Mouse (Mus musculus) olfactory bulb, adult 2 months (tissue): ENCODE measurements around the gene Glud1. TPM values are rescaled to one million over a fixed set of nuclear protein-coding genes. Genes with fewer than 3 reads are reported as not detected.

Experiments used
- H3K27ac ChIP-seq: fragments of 200-500 bp; 2 replicates; pipeline ENCODE4 v1.5.1; 2012; ENCODE audit warnings: low read depth, low read length; ENCODE audit not compliant: insufficient read depth
- H3K4me1 ChIP-seq: fragments of 200-500 bp; 2 replicates; pipeline ENCODE4 v1.6.1; 2012; ENCODE audit warnings: low read length; ENCODE audit not compliant: control insufficient read depth, insufficient read depth
- H3K4me3 ChIP-seq: fragments of 200-500 bp; 2 replicates; pipeline ENCODE4 v1.5.1; 2012; ENCODE audit warnings: mild to moderate bottlenecking, low read depth, low read length, moderate library complexity; ENCODE audit not compliant: insufficient read depth
- CTCF ChIP-seq: fragments of 200-500 bp; IDR thresholded peaks from 2 replicates; pipeline ENCODE4 v1.5.1; 2012; ENCODE audit warnings: low read depth, mild to moderate bottlenecking, low read length, moderate library complexity; ENCODE audit not compliant: insufficient read depth
- POLR2A ChIP-seq: fragments of 200-500 bp; IDR thresholded peaks from 2 replicates; pipeline ENCODE4 v1.6.1; 2012; ENCODE audit warnings: mild to moderate bottlenecking, low read depth, low read length, moderate library complexity; ENCODE audit not compliant: insufficient read depth
- WGBS: fragments of 180-500 bp; shearing (Covaris S2); methylation state at CpG from one replicate; pipeline ENCODE4 v1.1.7; 2018; 5-methylcytosine and 5-hydroxymethylcytosine counted together
- polyA plus RNA-seq: library from polyadenylated mRNA; stranded (reverse); fragments of >200 nt; gene quantifications from 2 replicates; pipeline ENCODE4 v1.2.4, GENCODE M21; 2012; ENCODE audit warnings: low replicate concordance; ENCODE audit not compliant: missing spikeins, insufficient read depth, insufficient read length

The Glud1 gene
- polyA plus RNA-seq, 1 experiment, result 89.8 TPM

DNA sequence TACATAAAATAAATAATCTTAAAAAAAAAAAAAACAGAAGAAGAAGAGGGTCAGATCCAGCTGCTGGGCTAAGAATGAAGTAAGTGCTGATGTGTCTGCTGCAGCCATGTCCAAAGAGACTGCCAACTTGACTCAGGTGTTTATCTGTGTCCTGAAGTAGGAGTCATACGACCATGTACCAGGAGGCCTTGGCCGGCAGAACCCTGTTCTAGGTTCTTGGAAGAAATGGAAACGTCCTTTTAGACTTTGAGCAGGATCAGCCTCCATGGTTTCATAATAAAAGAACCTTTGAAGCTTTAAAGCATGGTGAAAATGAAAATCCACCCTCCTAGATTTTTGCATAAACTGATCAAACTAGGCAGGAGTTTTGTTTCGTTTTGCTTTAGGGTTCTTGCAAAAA, 43.9 kb downstream of the Glud1 start:
- Histone ChIP-seq H3K4me3 (no peak overlapping the region), H3K4me1 (peaks cover 17% of the 10 kb centered on the region), H3K27ac (no peak overlapping the region)
- TF ChIP-seq POLR2A (no peak), CTCF (no peak)
- 88% methylated on average over 4 of the region's 4 CpGs for WGBS

DNA sequence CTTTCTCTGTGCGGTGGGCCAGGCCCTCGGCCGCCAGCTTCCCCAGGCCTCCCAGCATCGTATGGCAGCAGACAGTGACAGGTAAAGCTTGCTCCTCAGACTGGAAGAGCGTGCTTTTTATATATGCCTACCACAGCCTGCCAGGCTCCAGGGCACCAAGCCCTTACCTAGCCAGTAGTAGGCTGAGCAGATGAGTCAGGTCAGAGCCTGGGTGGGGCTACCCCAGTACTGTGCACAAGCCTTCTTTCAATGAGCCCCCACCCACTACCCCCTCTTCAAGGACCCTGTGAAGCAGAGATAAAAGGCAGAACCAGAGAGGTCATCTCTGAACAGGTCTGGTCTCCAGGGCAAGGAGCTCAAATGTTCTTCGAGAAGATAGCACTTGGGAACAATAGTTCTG, 44.8 kb downstream of the Glud1 start, which contains the start of gene Fam25c:
Fam25c (minus strand) TSS at position 133 of the 400 bp plus-strand sequence.
- TF ChIP-seq CTCF (no peak), POLR2A (no peak)
- Histone ChIP-seq H3K27ac (no peak within 1 kb of the TSS), H3K4me1 (peaks cover 17% of the 10 kb centered on the region), H3K4me3 (no peak within 1 kb of the TSS)
- 90% methylated on average over 6 of the region's 6 CpGs for whole genome bisulfite sequencing

GRCm38 (mm10) chr14:34357671-34358455, 47.3 kb downstream of the Glud1 start:
- WGBS, result 66% methylated on average over 7 of the region's 7 CpGs
- Histone ChIP-seq H3K4me3 (no peak overlapping the region), H3K4me1 (peaks cover 17% of the 10 kb centered on the region), H3K27ac (no peak overlapping the region)
- TF ChIP-seq POLR2A, result no peak
- TF ChIP-seq CTCF, result no peak

DNA sequence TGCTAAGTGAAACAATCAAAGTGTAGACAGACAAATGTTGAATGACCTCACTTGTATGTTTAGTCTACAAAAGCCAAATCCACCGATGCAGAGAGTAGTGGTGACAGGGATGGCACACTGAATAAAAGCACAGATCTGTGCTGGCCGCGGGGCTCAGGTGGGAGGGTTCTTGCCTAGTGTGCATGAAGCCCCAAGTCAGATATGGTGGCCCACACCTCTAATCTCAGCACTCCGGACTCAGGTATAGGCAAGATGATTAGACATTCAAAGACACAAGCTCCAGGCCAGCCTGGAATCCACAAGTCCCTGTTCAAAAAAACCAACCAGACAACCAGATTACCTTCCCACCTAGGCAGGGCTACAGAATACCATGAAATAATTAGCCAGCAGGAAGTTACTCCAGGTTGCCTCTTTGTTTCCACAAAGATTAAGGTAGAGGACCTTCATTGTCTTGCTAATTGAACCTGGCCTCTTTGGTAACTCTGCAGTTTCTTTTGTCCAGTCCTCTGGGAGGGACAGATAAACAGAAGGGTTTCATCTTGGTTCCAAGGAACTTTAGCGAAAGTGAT, 49.2 kb downstream of the Glud1 start:
- WGBS, result 61% methylated on average over 5 of the region's 5 CpGs
- H3K4me3 ChIP-seq, result no peak overlapping the region
- H3K4me1 ChIP-seq, result peaks cover 23% of the 10 kb centered on the region
- no peak overlapping the region for H3K27ac ChIP-seq
- TF ChIP-seq POLR2A, result no peak
- no peak for TF ChIP-seq CTCF

GRCm38 (mm10) chr14:34360251-34360650, 49.7 kb downstream of the Glud1 start:
- 67% methylated on average over 6 of the region's 6 CpGs for WGBS
- no peak for TF ChIP-seq POLR2A
- no peak for TF ChIP-seq CTCF
- Histone ChIP-seq H3K4me3 (no peak overlapping the region), H3K4me1 (peaks cover 23% of the 10 kb centered on the region), H3K27ac (no peak overlapping the region)

GRCm38 (mm10) chr14:34362135-34362534, 51.6 kb downstream of the Glud1 start:
- TF ChIP-seq POLR2A (no peak), CTCF (no peak)
- H3K27ac ChIP-seq, result no peak overlapping the region
- H3K4me1 ChIP-seq, result peaks cover 23% of the 10 kb centered on the region
- 90% methylated on average over 4 of the region's 4 CpGs for WGBS
- no peak overlapping the region for H3K4me3 ChIP-seq

GRCm38 (mm10) chr14:34362726-34363445, 52.4 kb downstream of the Glud1 start:
- peak overlapping the region; percentile 47 for H3K4me3 ChIP-seq
- WGBS, result 41% methylated on average over 18 of the region's 18 CpGs
- peaks cover 18% of the 10 kb centered on the region for H3K4me1 ChIP-seq
- no peak overlapping the region for H3K27ac ChIP-seq
- TF ChIP-seq CTCF (peak; percentile 55), POLR2A (no peak)

- TF ChIP-seq POLR2A, result no peak
- TF ChIP-seq CTCF, result peak; percentile 77; the same call in 1 of the 2 replicates
- WGBS, result 2% methylated on average over 32 of the region's 32 CpGs
- H3K4me3 ChIP-seq, result peak overlapping the region; percentile 47
- H3K4me1 ChIP-seq, result peaks cover 14% of the 10 kb centered on the region
- H3K27ac ChIP-seq, result peak overlapping the region; percentile 14
Observed at GRCm38 (mm10) chr14:34363490-34364253, 53.1 kb downstream of the Glud1 start.

GRCm38 (mm10) chr14:34364254-34365146, 54.0 kb downstream of the Glud1 start:
- peak overlapping the region; percentile 47 for H3K4me3 ChIP-seq
- peak overlapping the region; percentile 14; the same call in 1 of the 2 replicates for H3K27ac ChIP-seq
- H3K4me1 ChIP-seq, result peaks cover 12% of the 10 kb centered on the region
- WGBS, result 75% methylated on average over 15 of the region's 15 CpGs
